Mouse (Mus musculus) stomach, postnatal 0 days (tissue): ENCODE results near the gene 4931414P19Rik.

ENCODE experiments used
- CTCF ChIP-seq: IDR thresholded peaks from 2 replicates; pipeline ENCODE4 v1.5.1; 2016; ENCODE audit warnings: antibody characterized with exemption, low read depth, mild to moderate bottlenecking, moderate library complexity
- EP300 ChIP-seq: optimal IDR thresholded peaks from 2 replicates; pipeline ENCODE3; 2016; ENCODE audit warnings: antibody characterized with exemption

- no peak for TF ChIP-seq CTCF
- no peak for TF ChIP-seq EP300
Observed at GRCm38 (mm10) chr14:54557330-54557729, 48.5 kb downstream of the 4931414P19Rik start.
